Mouse (Mus musculus) hindbrain, embryonic 15.5 days (tissue): ENCODE results near the gene Vmn1r59. TPM values are rescaled to one million over a fixed set of nuclear protein-coding genes. Genes with fewer than 3 reads are reported as not detected.
"Not testable (repeated sequence)": the region's sequence is repeated elsewhere in the genome, so short reads cannot be mapped to it uniquely, and the experiment has no call there.

Experiments used
- ATAC-seq: fragments of 200-750 bp; cut with Nextera tagmentation; 2 replicates; pipeline ENCODE4 v1.8.0; 2017; ENCODE audit warnings: low read depth, moderate number of reproducible peaks, moderate TSS enrichment; ENCODE audit not compliant: low FRiP score
- H3K27ac ChIP-seq: fragments of 300-500 bp; sonication (generic); replicated peaks from 2 replicates; pipeline ENCODE4 v1.5.1; 2015; ENCODE audit warnings: mild to moderate bottlenecking, inconsistent platforms
- H3K27me3 ChIP-seq: fragments of 300-500 bp; sonication (generic); 2 replicates; pipeline ENCODE4 v1.6.1; 2015; ENCODE audit warnings: control low read depth, inconsistent platforms
- H3K36me3 ChIP-seq: fragments of 300-500 bp; sonication (generic); 2 replicates; pipeline ENCODE4 v1.6.1; 2015; ENCODE audit warnings: control low read depth, inconsistent platforms
- H3K4me1 ChIP-seq: fragments of 300-500 bp; sonication (generic); replicated peaks from 2 replicates; pipeline ENCODE4 v1.6.1; 2015; ENCODE audit warnings: control low read depth, inconsistent platforms
- H3K4me2 ChIP-seq: fragments of 300-500 bp; sonication (generic); 2 replicates; pipeline ENCODE4 v1.6.1; 2015; ENCODE audit warnings: moderate library complexity, mild to moderate bottlenecking, inconsistent platforms
- H3K4me3 ChIP-seq: fragments of 300-500 bp; sonication (generic); 2 replicates; pipeline ENCODE4 v1.5.1; 2015; ENCODE audit warnings: mild to moderate bottlenecking, inconsistent platforms
- H3K9ac ChIP-seq: fragments of 300-500 bp; sonication (generic); 2 replicates; pipeline ENCODE4 v1.6.1; 2015; ENCODE audit warnings: inconsistent platforms
- H3K9me3 ChIP-seq: fragments of 300-500 bp; sonication (generic); 2 replicates; pipeline ENCODE4 v1.6.1; 2016; ENCODE audit warnings: control low read depth, inconsistent platforms
- WGBS: fragments of 180-500 bp; shearing (Covaris S2); methylation state at CpG from one replicate; pipeline ENCODE4 v1.1.7; 2015; 5-methylcytosine and 5-hydroxymethylcytosine counted together
- polyA plus RNA-seq: library from polyadenylated mRNA; unstranded; fragments of >200 nt; fragmentation: Nextera tagmentation; extraction: Ambion mirVana; gene quantifications from 2 replicates; pipeline ENCODE4 v1.2.1, GENCODE M21; 2015

The Vmn1r59 gene
- polyA plus RNA-seq: not detected in 2 replicates

DNA sequence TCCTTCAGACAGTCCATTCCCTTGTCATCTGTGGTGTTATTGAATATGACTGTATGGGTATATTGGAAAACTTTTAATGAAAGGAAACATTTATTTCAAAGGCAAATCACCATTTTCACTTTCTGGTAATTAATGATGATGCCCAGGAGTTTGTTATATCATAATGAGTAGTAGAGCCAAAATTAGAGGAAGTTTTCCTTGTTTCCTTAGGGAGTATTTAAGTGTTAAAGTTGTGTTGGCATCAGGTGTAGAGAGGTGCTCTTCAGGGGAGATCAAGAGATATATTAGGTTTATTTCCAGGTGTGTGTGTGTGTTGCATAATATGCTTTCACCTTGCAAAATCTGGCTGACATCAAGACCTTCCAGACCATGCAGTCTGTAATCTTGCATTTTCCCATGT is at the start of gene Vmn1r59:
Gene Vmn1r59 (minus strand): TSS at position 101 of the 400 bp plus-strand sequence.
- H3K9me3 ChIP-seq: peaks cover 17% of the 10 kb centered on the region; the same call in 1 of the 2 replicates
- H3K4me1 ChIP-seq: no peaks in the 10 kb centered on the region
- no peaks in the 10 kb centered on the region for H3K27me3 ChIP-seq
- ATAC-seq: no peak
- H3K4me3 ChIP-seq: no peak within 1 kb of the TSS
- no peak within 1 kb of the TSS for H3K9ac ChIP-seq
- no peaks in the 10 kb centered on the region for H3K36me3 ChIP-seq
- no peak within 1 kb of the TSS for H3K4me2 ChIP-seq
- H3K27ac ChIP-seq: no peak within 1 kb of the TSS

DNA sequence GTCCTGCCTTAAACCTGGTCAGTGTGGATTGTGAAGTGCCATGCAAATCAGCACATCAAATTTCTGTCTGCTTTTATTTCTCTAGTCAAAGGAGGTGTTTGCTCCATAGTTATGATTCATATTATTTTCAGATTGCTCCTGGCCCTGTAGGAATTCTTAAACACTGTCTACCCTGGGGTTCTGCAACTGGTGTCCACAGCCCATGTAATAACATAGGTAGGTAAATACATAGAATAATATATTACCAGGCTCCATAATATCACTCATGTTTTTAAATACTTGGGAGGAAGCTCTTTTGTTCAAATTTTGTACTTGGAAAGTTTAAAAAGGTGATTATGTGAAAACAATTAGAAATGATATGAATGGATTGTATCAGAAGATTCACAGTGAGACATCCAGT is 37.3 kb upstream of the Vmn1r59 start, which contains the start of gene Vmn2r28:
Gene Vmn2r28 (minus strand): TSS at position 101 of the 400 bp plus-strand sequence.
- not testable (repeated sequence) for H3K27me3 ChIP-seq, ATAC-seq, H3K9me3 ChIP-seq, H3K4me3 ChIP-seq, H3K4me2 ChIP-seq, H3K36me3 ChIP-seq, H3K9ac ChIP-seq, H3K4me1 ChIP-seq, H3K27ac ChIP-seq

DNA sequence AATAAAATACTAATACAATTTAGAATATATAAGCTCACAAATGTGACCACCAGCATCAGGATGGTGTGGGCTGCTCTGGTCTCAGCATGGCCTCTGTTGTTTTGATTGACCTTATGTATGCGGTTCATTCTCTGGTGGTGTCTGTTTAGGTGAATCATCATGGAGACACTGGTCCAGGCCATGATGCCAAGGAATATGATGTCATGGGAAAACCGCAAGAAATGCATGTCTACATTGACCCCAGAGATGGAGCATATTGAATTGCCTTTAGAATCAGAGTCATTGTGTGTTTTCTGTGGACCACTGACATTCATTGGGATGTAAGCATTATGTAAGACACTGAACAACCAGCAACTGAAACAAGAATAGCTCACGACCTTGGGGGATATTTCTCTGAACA is 2.6 kb downstream of the Vmn1r59 start:
- not testable (repeated sequence) for H3K9ac ChIP-seq, H3K27ac ChIP-seq
- 73% methylated on average over 3 of the region's 3 CpGs for WGBS

DNA sequence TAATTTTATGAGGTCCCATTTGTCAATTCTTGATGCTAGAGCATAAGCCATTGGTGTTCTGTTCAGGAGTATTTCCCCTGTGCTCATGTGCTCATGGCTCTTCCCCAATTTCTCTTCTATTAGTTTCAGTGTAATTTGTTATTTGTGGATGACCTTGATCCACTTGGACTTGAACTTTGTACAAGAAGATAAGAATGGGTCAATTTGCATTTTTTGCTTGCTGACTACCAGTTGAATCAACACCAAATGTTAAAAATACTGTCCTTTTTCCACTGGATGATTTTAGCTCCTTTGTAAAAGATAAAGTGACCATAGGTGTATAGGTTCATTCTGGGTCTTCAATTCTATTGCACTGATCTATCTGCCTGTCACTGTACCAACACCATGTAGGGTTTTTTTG is 7.9 kb downstream of the Vmn1r59 start:
- no peak overlapping the region for H3K4me2 ChIP-seq
- H3K36me3 ChIP-seq: no peaks in the 10 kb centered on the region
- H3K27me3 ChIP-seq: no peaks in the 10 kb centered on the region
- no peak for ATAC-seq
- no peak overlapping the region for H3K4me3 ChIP-seq
- H3K9me3 ChIP-seq: peaks cover 14% of the 10 kb centered on the region; the same call in 1 of the 2 replicates
- H3K4me1 ChIP-seq: no peaks in the 10 kb centered on the region
- H3K27ac ChIP-seq: no peak overlapping the region
- no peak overlapping the region for H3K9ac ChIP-seq

More for the DNA sequence above, 2.6 kb downstream of the Vmn1r59 start:
- not testable (repeated sequence) for H3K4me2 ChIP-seq, ATAC-seq, H3K27me3 ChIP-seq, H3K36me3 ChIP-seq, H3K4me1 ChIP-seq, H3K4me3 ChIP-seq
- H3K9me3 ChIP-seq: peaks cover 16% of the 10 kb centered on the region; the same call in 1 of the 2 replicates

DNA sequence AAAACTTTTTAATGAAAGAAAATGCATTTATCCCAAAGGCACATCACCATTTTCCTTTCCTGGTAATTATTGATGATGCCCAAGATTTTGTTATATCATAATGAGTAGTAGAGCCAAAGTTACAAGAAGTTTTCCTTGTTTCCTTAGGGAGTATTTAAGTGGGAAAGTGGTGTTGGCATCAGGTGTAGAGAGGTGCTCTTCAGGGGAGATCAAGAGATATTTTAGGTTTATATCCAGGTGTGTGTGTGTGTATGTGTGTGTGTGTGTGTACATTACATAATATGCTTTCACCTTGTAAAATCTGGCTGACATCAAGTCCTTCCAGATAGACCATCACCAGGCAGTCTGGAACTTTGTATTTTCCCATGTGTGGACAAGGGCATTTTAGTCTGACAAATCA is 43.3 kb downstream of the Vmn1r59 start, which contains the start of gene Vmn1r58:
Gene Vmn1r58 (minus strand): TSS at position 101 of the 400 bp plus-strand sequence.
- H3K4me1 ChIP-seq, ATAC-seq, H3K9ac ChIP-seq, H3K4me2 ChIP-seq, H3K9me3 ChIP-seq, H3K27me3 ChIP-seq, H3K4me3 ChIP-seq, H3K27ac ChIP-seq, H3K36me3 ChIP-seq: not testable (repeated sequence)

DNA sequence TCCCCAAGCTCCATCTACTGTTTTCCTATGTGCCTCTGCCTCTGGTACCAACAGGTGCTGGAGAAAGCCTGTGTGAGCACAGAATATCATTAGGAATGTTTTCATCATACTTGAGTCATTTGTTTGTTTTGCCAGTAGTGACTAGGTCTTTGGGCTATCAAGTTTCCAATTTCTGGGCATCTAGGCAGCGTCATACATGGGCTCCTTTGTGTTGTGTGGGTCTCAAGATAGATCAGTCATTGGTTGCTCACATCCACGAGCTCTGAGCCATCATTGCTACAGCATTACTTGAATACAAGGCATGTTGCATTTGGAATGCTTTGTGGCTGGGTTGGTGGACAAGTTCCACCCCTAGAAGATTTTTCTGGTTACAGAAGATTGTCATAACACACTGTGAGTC is 50.4 kb downstream of the Vmn1r59 start:
- Histone ChIP-seq H3K36me3 (no peaks in the 10 kb centered on the region), H3K4me1 (no peaks in the 10 kb centered on the region), H3K27me3 (no peaks in the 10 kb centered on the region), H3K27ac (no peak overlapping the region), H3K4me2 (no peak overlapping the region), H3K9ac (no peak overlapping the region), H3K9me3 (peaks cover 10% of the 10 kb centered on the region), H3K4me3 (no peak overlapping the region)
- no peak for ATAC-seq
- WGBS: 37% methylated on average over 2 of the region's 2 CpGs

Other genes with a start within 250 kb of the Vmn1r59 start
- gene Vmn1r57, start 238.3 kb downstream of the Vmn1r59 start, polyA plus RNA-seq: not detected in 2 replicates
- not detected in 2 replicates for gene Gm5065, start 106.2 kb downstream of the Vmn1r59 start, polyA plus RNA-seq
- not detected in 2 replicates for gene Nlrp2, start 105.7 kb downstream of the Vmn1r59 start, polyA plus RNA-seq
- not detected in 2 replicates for gene Vmn1r58, start 43.4 kb downstream of the Vmn1r59 start, polyA plus RNA-seq
- not detected in 2 replicates for gene Vmn2r28, start 37.2 kb upstream of the Vmn1r59 start, polyA plus RNA-seq
- not detected in 2 replicates for gene Vmn1r60, start 90.5 kb upstream of the Vmn1r59 start, polyA plus RNA-seq
- gene Vmn1r61, start 156.5 kb upstream of the Vmn1r59 start, polyA plus RNA-seq: not detected in 2 replicates
- not detected in 2 replicates for gene Vmn1r62, start 216.9 kb upstream of the Vmn1r59 start, polyA plus RNA-seq